ENCODE assay signal across 8 mouse cellular contexts in genomic region chr13:53764613-53765243, GRCm38 (mm10).
DNase-seq lines count a peak whose midpoint lies in the region; ATAC-seq and TF ChIP-seq lines count a peak whose summit lies in the region.

No protein-coding gene starts in this region.

- intact Hi-C loops in left cerebral cortex, adult 2 months (cut with DNase I) = loop anchor here (1.0 to 10.0 kb wide), 3 partner anchors 80 to 322 kb away; no protein-coding TSS in a partner anchor

- no peak overlapping the region for H3K9ac ChIP-seq in forebrain, embryonic 16.5 days (replicated peaks; ENCODE audit: low read depth, low read length)
- H3K9ac ChIP-seq in hindbrain, embryonic 16.5 days (ENCODE audit: low read depth, low read length) = no peak overlapping the region
- H3K9ac ChIP-seq in midbrain, embryonic 14.5 days (replicated peaks; ENCODE audit: low read length) = no peak overlapping the region; the same call in 1 of the 2 replicates

- no peak overlapping the region for H3K4me2 ChIP-seq in forebrain, embryonic 16.5 days (ENCODE audit: low read length)
- H3K4me2 ChIP-seq in hindbrain, embryonic 16.5 days (ENCODE audit: low read length) = no peak overlapping the region
- H3K4me2 ChIP-seq in midbrain, embryonic 14.5 days (ENCODE audit: low read length) = no peak overlapping the region

- no peak overlapping the region for H3K4me3 ChIP-seq in cerebellum, adult 2 months (replicated peaks; ENCODE audit: insufficient read depth, low read depth, low read length)
- H3K4me3 ChIP-seq in forebrain, embryonic 16.5 days (replicated peaks; ENCODE audit: low read length) = no peak overlapping the region
- H3K4me3 ChIP-seq in hindbrain, embryonic 16.5 days (ENCODE audit: low read length) = no peak overlapping the region
- no peak overlapping the region for H3K4me3 ChIP-seq in left cerebral cortex, adult 2 months
- no peak overlapping the region for H3K4me3 ChIP-seq in midbrain, embryonic 14.5 days (replicated peaks; ENCODE audit: low read depth, low read length)

- H3K27ac ChIP-seq in cerebellum, adult 2 months (ENCODE audit: insufficient read depth, low read length) = no peak overlapping the region
- no peak overlapping the region for H3K27ac ChIP-seq in forebrain, embryonic 16.5 days (ENCODE audit: low read length)
- H3K27ac ChIP-seq in hindbrain, embryonic 16.5 days (ENCODE audit: low read depth, low read length) = no peak overlapping the region
- no peak overlapping the region for H3K27ac ChIP-seq in left cerebral cortex, adult 2 months
- no peak overlapping the region for H3K27ac ChIP-seq in midbrain, embryonic 14.5 days (replicated peaks; ENCODE audit: low read depth, low read length)

- no peaks in the 10 kb centered on the region for H3K4me1 ChIP-seq in cerebellum, adult 2 months (ENCODE audit: control insufficient read depth, insufficient read depth, low read length)
- H3K4me1 ChIP-seq in forebrain, embryonic 16.5 days (replicated peaks; ENCODE audit: control insufficient read depth, insufficient read depth, low read length) = no peaks in the 10 kb centered on the region
- H3K4me1 ChIP-seq in hindbrain, embryonic 16.5 days (ENCODE audit: control insufficient read depth, insufficient read depth, low read depth, low read length) = no peaks in the 10 kb centered on the region
- H3K4me1 ChIP-seq in midbrain, embryonic 14.5 days (ENCODE audit: control insufficient read depth, insufficient read depth, low read length) = no peaks in the 10 kb centered on the region

- DNase-seq in ovary, postnatal 10 days (ENCODE audit: low spot score) = peak; percentile 20
- no peak for DNase-seq in ovary, adult 18-20 months (ENCODE audit: low spot score)
- DNase-seq in cerebellum, adult 2 months = peak; percentile 50 to 59
- peak; percentile 68 to 69 for DNase-seq in left cerebral cortex, adult 2 months (ENCODE audit: extremely low spot score in 1 of 2, low spot score in 2 of 2)
- peak; percentile 92 for DNase-seq in midbrain, embryonic 14.5 days
- peak; percentile 10 for DNase-seq in thymus, postnatal 14 days

- TF ChIP-seq CTCF in cerebellum, adult 2 months (IDR thresholded peaks at IDR 0.05; ENCODE audit: borderline replicate concordance, insufficient read depth, low read depth, low read length) = peak; percentile 80
- peak; percentile 95 for TF ChIP-seq CTCF in left cerebral cortex, adult 2 months (IDR thresholded peaks at IDR 0.05)

- H3K27me3 ChIP-seq in cerebellum, adult 2 months (ENCODE audit: control insufficient read depth, insufficient read depth, low read length) = no peaks in the 10 kb centered on the region; the same call in 1 of the 2 replicates
- H3K27me3 ChIP-seq in forebrain, embryonic 16.5 days (replicated peaks; ENCODE audit: control insufficient read depth, insufficient read depth, low read length) = no peaks in the 10 kb centered on the region
- H3K27me3 ChIP-seq in hindbrain, embryonic 16.5 days (replicated peaks; ENCODE audit: control insufficient read depth, insufficient read depth, low read length) = no peaks in the 10 kb centered on the region
- H3K27me3 ChIP-seq in midbrain, embryonic 14.5 days (ENCODE audit: control insufficient read depth, insufficient read depth, low read length) = no peaks in the 10 kb centered on the region

- TF ChIP-seq POLR2A in cerebellum, adult 2 months (IDR thresholded peaks at IDR 0.05; ENCODE audit: borderline replicate concordance, insufficient read depth, low read length) = no peak

- H3K9me3 ChIP-seq in forebrain, embryonic 16.5 days (ENCODE audit: control insufficient read depth, low read length) = no peaks in the 10 kb centered on the region
- no peaks in the 10 kb centered on the region for H3K9me3 ChIP-seq in hindbrain, embryonic 16.5 days (ENCODE audit: control insufficient read depth, low read length)
- no peaks in the 10 kb centered on the region for H3K9me3 ChIP-seq in midbrain, embryonic 14.5 days (ENCODE audit: control insufficient read depth, low read length)

- H3K36me3 ChIP-seq in forebrain, embryonic 16.5 days (ENCODE audit: control insufficient read depth, insufficient read depth) = no peaks in the 10 kb centered on the region
- no peaks in the 10 kb centered on the region for H3K36me3 ChIP-seq in hindbrain, embryonic 16.5 days (ENCODE audit: control insufficient read depth, insufficient read depth, low read length)
- H3K36me3 ChIP-seq in midbrain, embryonic 14.5 days (ENCODE audit: control insufficient read depth, insufficient read depth, low read length) = no peaks in the 10 kb centered on the region

- ATAC-seq in forebrain, embryonic 16.5 days = peak; percentile 70
- ATAC-seq in hindbrain, embryonic 16.5 days = peak; percentile 80
- peak; percentile 34; the same call in 1 of the 2 replicates for ATAC-seq in midbrain, embryonic 14.5 days (ENCODE audit: low FRiP score, low TSS enrichment)

- WGBS in cerebellum, adult 2 months = 20% methylated on average over 13 of the region's 13 CpGs
- 27% methylated on average over 13 of the region's 13 CpGs for WGBS in forebrain, embryonic 16.5 days
- WGBS in hindbrain, embryonic 16.5 days = 25% methylated on average over 13 of the region's 13 CpGs
- 25% methylated on average over 13 of the region's 13 CpGs for WGBS in midbrain, embryonic 14.5 days
